Mouse (Mus musculus) liver, postnatal 0 days (tissue): ENCODE data around the gene Lrfn5. TPM values are rescaled to one million over a fixed set of nuclear protein-coding genes. Genes with fewer than 3 reads are reported as not detected.

Experiments used
- ATAC-seq: fragments of 200-750 bp; cut with Nextera tagmentation; 2 replicates; pipeline ENCODE4 v1.8.0; 2017; ENCODE audit warnings: mild to moderate bottlenecking, moderate library complexity
- DNase-seq: peaks from one replicate; pipeline ENCODE4 v3.0.0-alpha.2; 2016
- H3K27ac ChIP-seq: fragments of 300-500 bp; sonication (generic); 2 replicates; pipeline ENCODE4 v1.5.1; 2014; ENCODE audit warnings: antibody characterized with exemption, moderate library complexity, mild to moderate bottlenecking, low read depth
- H3K27me3 ChIP-seq: fragments of 300-500 bp; sonication (generic); 2 replicates; pipeline ENCODE4 v1.6.1; 2014; ENCODE audit warnings: low read length, control low read depth, mixed read lengths; ENCODE audit not compliant: insufficient read depth
- H3K36me3 ChIP-seq: fragments of 300-500 bp; sonication (generic); replicated peaks from 2 replicates; pipeline ENCODE4 v1.6.1; 2014; ENCODE audit warnings: mild to moderate bottlenecking, control low read depth, low read length, moderate library complexity, mixed read lengths; ENCODE audit not compliant: insufficient read depth
- H3K4me1 ChIP-seq: fragments of 300-500 bp; sonication (generic); 2 replicates; pipeline ENCODE4 v1.6.1; 2014; ENCODE audit warnings: antibody characterized with exemption, mild to moderate bottlenecking, control low read depth; ENCODE audit not compliant: insufficient read depth
- H3K4me2 ChIP-seq: fragments of 300-500 bp; sonication (generic); 2 replicates; pipeline ENCODE4 v1.6.1; 2014; ENCODE audit warnings: low read depth, mild to moderate bottlenecking, low read length, moderate library complexity, mixed read lengths
- H3K4me3 ChIP-seq: fragments of 300-500 bp; sonication (generic); 2 replicates; pipeline ENCODE4 v1.5.1; 2014; ENCODE audit warnings: low read depth, low read length
- H3K9ac ChIP-seq: fragments of 300-500 bp; sonication (generic); replicated peaks from 2 replicates; pipeline ENCODE4 v1.6.1; 2014; ENCODE audit warnings: mild to moderate bottlenecking, moderate library complexity
- H3K9me3 ChIP-seq: fragments of 300-500 bp; sonication (generic); 2 replicates; pipeline ENCODE4 v1.6.1; 2016; ENCODE audit warnings: mild to moderate bottlenecking, control low read depth, low read length, mixed read lengths
- CTCF ChIP-seq: sonication (generic); IDR thresholded peaks from 2 replicates; pipeline ENCODE4 v1.5.1; 2016; ENCODE audit warnings: antibody characterized with exemption, low read depth
- EP300 ChIP-seq: IDR thresholded peaks from 2 replicates; pipeline ENCODE4 v1.6.1; 2016; ENCODE audit warnings: antibody characterized with exemption, low read depth, mild to moderate bottlenecking
- WGBS: fragments of 180-500 bp; shearing (Covaris S2); extraction: QIAGEN DNeasy Blood & Tissue Kit; methylation state at CpG from one replicate; pipeline ENCODE4 v1.1.7; 2014; ENCODE audit not compliant: insufficient replicate concordance; 5-methylcytosine and 5-hydroxymethylcytosine counted together
- polyA plus RNA-seq: library from polyadenylated mRNA; unstranded; fragments of >200 nt; fragmentation: Nextera tagmentation; extraction: Ambion mirVana; gene quantifications from 2 replicates; pipeline ENCODE4 v1.2.1, GENCODE M21; 2015

Gene Lrfn5
- polyA plus RNA-seq, 1 experiment from 2014 or later: 0.05 TPM

DNA sequence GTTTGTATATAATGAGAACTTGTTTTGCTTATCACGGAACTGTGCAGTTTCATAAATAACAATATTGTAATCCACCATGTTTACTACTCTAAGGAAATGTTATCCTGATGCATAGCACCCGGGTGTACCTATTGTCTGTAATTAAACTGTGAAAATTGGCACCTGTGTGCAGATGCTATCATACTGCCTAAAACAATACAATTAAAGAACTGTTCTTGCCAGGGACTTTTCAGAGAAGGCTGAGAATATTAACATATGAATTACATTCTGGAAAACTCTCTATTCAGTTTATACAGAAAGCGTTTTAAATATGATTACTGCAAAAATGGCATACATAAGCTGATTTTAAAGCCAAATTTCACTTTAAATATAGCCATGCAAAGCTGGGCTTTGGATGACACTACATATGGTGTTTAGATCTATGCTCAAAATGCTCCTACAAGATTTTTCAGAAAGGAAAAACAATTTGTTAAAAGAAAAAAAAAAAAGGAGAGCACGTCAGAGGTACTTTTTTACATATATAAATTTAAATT is 284.2 kb downstream of the Lrfn5 start:
- H3K36me3 ChIP-seq: no peaks in the 10 kb centered on the region
- no peaks in the 10 kb centered on the region for H3K4me1 ChIP-seq
- ATAC-seq (no peak), DNase-seq (no peak)
- H3K9ac ChIP-seq: no peak overlapping the region
- 74% methylated on average over 4 of the region's 4 CpGs for WGBS
- no peak overlapping the region for H3K4me2 ChIP-seq
- no peak overlapping the region for H3K27ac ChIP-seq
- no peaks in the 10 kb centered on the region for H3K27me3 ChIP-seq
- TF ChIP-seq CTCF (no peak), EP300 (no peak)
- H3K9me3 ChIP-seq: no peaks in the 10 kb centered on the region; the same call in 1 of the 2 replicates
- no peak overlapping the region for H3K4me3 ChIP-seq

DNA sequence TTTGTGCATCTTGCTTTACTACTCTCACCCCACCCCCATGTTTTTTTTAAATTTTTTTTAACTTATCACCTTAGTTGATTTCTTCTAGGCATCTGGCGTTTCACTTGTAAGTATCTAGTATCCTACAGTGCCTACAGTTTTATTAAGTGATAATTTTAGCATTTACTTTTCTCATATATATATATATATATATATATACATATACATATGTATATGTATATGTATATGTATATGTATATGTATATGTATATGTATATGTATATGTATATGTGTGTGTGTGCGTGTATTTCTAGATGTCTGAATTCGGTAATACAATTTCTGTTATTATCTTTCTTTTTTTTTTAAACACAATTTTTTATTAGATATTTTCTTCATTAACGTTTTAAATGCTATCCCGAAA is 300.7 kb downstream of the Lrfn5 start:
- Histone ChIP-seq H3K36me3 (no peaks in the 10 kb centered on the region), H3K27me3 (no peaks in the 10 kb centered on the region), H3K9ac (no peak overlapping the region), H3K4me3 (no peak overlapping the region), H3K9me3 (no peaks in the 10 kb centered on the region), H3K4me1 (no peaks in the 10 kb centered on the region), H3K27ac (no peak overlapping the region), H3K4me2 (no peak overlapping the region)
- TF ChIP-seq EP300 (no peak), CTCF (no peak)
- 87% methylated on average over 5 of the region's 5 CpGs for WGBS
- no peak for DNase-seq
- no peak for ATAC-seq

DNA sequence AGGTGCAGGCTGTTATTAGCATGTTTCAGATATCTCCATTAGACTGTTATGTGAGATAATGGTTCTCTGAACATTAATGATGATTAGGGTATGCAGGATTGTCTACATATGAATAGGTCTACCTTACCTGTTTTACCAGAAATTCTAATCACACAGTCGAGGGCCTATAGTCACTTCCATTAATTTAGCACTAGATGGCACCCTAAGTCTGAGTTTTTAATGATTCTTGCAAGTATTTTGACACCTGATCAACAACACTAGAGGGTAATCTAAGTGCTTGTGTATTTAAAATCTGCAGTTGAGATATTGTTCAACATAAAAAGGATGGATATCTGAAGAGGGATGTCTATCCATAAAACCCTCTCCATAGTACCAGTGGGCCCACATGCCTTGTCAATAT is 303.4 kb downstream of the Lrfn5 start:
- 14% methylated on average over 1 of the region's 1 CpGs for WGBS
- Histone ChIP-seq H3K27me3 (no peaks in the 10 kb centered on the region), H3K36me3 (no peaks in the 10 kb centered on the region), H3K9me3 (no peaks in the 10 kb centered on the region), H3K27ac (no peak overlapping the region), H3K4me1 (no peaks in the 10 kb centered on the region), H3K9ac (no peak overlapping the region), H3K4me3 (no peak overlapping the region), H3K4me2 (no peak overlapping the region)
- no peak for DNase-seq
- no peak for ATAC-seq
- TF ChIP-seq CTCF (0 out of 2 replicates have a peak, but pooled peaks have one; percentile 17), EP300 (no peak)

DNA sequence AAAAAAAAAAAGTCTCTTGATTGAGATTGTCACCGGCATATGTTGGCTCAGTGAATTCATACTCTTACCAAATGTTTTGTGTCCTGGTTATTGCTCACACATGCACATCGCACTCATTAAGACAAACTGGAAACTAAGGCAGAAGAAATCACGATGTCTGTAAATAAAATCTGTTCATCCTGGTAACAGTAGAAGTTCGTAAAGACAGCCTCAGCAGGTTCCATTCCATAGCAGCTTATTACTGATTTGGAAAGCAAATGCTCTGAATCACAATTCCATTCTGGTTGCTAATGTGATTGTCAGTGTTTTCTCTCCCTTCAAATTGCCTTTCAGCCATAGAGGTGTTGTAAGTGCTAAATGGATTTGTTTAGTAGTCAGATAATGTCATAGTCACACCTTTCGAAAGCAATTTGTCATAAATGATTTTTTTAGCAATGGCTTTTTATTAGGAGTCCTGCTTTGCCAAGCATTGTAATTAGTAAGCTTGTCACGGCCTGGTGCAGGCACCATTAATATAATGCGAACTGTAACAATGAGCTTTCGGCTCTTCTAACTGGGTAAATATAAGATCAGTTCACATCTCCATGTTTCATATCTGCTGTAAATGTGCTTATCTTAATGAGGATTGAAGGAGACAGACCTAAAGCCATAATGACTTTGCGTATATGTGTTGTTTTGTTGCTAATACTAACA is 319.8 kb downstream of the Lrfn5 start:
- ATAC-seq: no peak
- WGBS: 82% methylated on average over 9 of the region's 9 CpGs

DNA sequence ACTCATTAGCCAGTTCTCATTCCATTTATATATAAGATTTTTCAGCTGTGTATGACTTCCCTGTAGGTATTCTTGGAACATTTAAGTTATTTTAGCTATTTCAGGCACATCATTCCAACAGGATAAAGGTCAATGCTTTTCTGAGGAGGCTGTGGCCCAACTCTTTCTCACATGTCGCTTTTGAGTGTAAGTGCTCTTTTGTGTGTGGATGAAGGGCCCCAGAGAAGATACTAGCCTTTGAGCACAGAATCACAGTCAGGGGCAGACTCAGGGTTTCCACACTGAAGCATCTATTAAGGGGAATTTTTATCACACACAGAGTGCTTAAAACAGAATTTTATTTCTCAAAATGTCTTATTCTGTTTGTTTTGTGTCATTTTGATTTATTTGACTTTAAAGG is 331.2 kb downstream of the Lrfn5 start:
- H3K36me3 ChIP-seq: no peaks in the 10 kb centered on the region
- H3K4me1 ChIP-seq: no peaks in the 10 kb centered on the region
- no peak overlapping the region for H3K4me3 ChIP-seq
- 67% methylated on average over 1 of the region's 1 CpGs for WGBS
- ATAC-seq (no peak), DNase-seq (no peak)
- TF ChIP-seq EP300: no peak
- no peak for TF ChIP-seq CTCF
- no peaks in the 10 kb centered on the region for H3K9me3 ChIP-seq
- H3K4me2 ChIP-seq: no peak overlapping the region
- no peaks in the 10 kb centered on the region for H3K27me3 ChIP-seq
- no peak overlapping the region for H3K9ac ChIP-seq
- H3K27ac ChIP-seq: no peak overlapping the region

More for the DNA sequence above, 319.8 kb downstream of the Lrfn5 start:
- no peaks in the 10 kb centered on the region for H3K36me3 ChIP-seq
- no peaks in the 10 kb centered on the region for H3K27me3 ChIP-seq
- no peaks in the 10 kb centered on the region for H3K9me3 ChIP-seq
- H3K9ac ChIP-seq: no peak overlapping the region
- H3K4me2 ChIP-seq: no peak overlapping the region
- H3K27ac ChIP-seq: no peak overlapping the region
- DNase-seq: no peak
- TF ChIP-seq EP300 (no peak), CTCF (no peak)
- H3K4me3 ChIP-seq: no peak overlapping the region
- H3K4me1 ChIP-seq: no peaks in the 10 kb centered on the region
